Mouse (Mus musculus) kidney, embryonic 14.5 days (tissue): Measurements from ENCODE around the gene Fhad1. TPM values are rescaled to one million over a fixed set of nuclear protein-coding genes. Genes with fewer than 3 reads are reported as not detected.
A peak's percentile ranks its signal among the peaks of the same experiment; 100 is the strongest.

ENCODE experiments used
- ATAC-seq: fragments of 200-750 bp; cut with Nextera tagmentation; 2 replicates; pipeline ENCODE4 v1.8.0; 2017; ENCODE audit warnings: moderate number of reproducible peaks, mild to moderate bottlenecking, moderate TSS enrichment, moderate library complexity; ENCODE audit not compliant: low FRiP score, low TSS enrichment
- H3K27ac ChIP-seq: fragments of 300-500 bp; sonication (generic); 2 replicates; pipeline ENCODE4 v1.5.1; 2014; ENCODE audit warnings: low read depth, mild to moderate bottlenecking, low read length, moderate library complexity, mixed read lengths
- H3K27me3 ChIP-seq: fragments of 300-500 bp; sonication (generic); 2 replicates; pipeline ENCODE4 v1.6.1; 2014; ENCODE audit warnings: mild to moderate bottlenecking, low read length; ENCODE audit not compliant: control insufficient read depth, insufficient read depth
- H3K36me3 ChIP-seq: fragments of 300-500 bp; sonication (generic); 2 replicates; pipeline ENCODE4 v1.6.1; 2014; ENCODE audit warnings: low read length, mixed read lengths; ENCODE audit not compliant: control insufficient read depth, insufficient read depth
- H3K4me1 ChIP-seq: fragments of 300-500 bp; sonication (generic); 2 replicates; pipeline ENCODE4 v1.6.1; 2014; ENCODE audit warnings: low read length, mixed read lengths; ENCODE audit not compliant: control insufficient read depth, insufficient read depth
- H3K4me2 ChIP-seq: fragments of 300-500 bp; sonication (generic); replicated peaks from 2 replicates; pipeline ENCODE4 v1.6.1; 2014; ENCODE audit warnings: low read depth, mild to moderate bottlenecking, low read length
- H3K4me3 ChIP-seq: fragments of 300-500 bp; sonication (generic); 2 replicates; pipeline ENCODE4 v1.5.1; 2014; ENCODE audit warnings: mild to moderate bottlenecking, low read length
- H3K9ac ChIP-seq: fragments of 300-500 bp; sonication (generic); 2 replicates; pipeline ENCODE4 v1.6.1; 2014; ENCODE audit warnings: low read depth, mild to moderate bottlenecking, low read length, moderate library complexity
- H3K9me3 ChIP-seq: fragments of 300-500 bp; sonication (generic); 2 replicates; pipeline ENCODE4 v1.6.1; 2016; ENCODE audit warnings: low read length; ENCODE audit not compliant: control insufficient read depth
- WGBS: fragments of 180-500 bp; shearing (Covaris S2); extraction: QIAGEN DNeasy Blood & Tissue Kit; methylation state at CpG from one replicate; pipeline ENCODE4 v1.1.7; 2014; 5-methylcytosine and 5-hydroxymethylcytosine counted together
- polyA plus RNA-seq: library from polyadenylated mRNA; unstranded; fragments of >200 nt; fragmentation: Nextera tagmentation; extraction: Ambion mirVana; gene quantifications from 2 replicates; pipeline ENCODE4 v1.2.1, GENCODE M21; 2014

Gene Fhad1
- polyA plus RNA-seq, 1 experiment from 2014 or later: 0.15 TPM

DNA sequence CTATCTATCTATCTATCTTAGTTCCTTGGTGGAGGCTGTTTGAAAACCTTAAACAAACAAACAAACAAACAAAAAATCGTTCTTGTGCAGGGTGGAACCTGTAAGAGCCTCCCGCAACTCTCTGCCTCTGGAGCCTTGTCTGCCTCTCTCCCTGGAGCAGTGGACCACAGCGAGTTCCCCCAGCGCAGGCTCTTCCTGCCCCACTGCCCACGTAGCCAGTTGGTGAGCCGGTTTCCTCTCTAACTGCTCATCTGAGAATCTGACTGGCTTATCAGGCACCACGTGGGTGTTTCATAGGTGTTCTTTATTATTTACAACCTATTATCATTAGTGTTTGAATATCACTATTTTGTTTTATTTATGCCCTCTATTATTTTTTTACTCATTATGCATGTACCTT, 31.6 kb upstream of the Fhad1 start:
- 57% methylated on average over 7 of the region's 7 CpGs for WGBS
- no peaks in the 10 kb centered on the region for H3K36me3 ChIP-seq
- no peaks in the 10 kb centered on the region for H3K27me3 ChIP-seq
- H3K27ac ChIP-seq: no peak overlapping the region
- peaks cover 21% of the 10 kb centered on the region for H3K4me1 ChIP-seq
- no peak overlapping the region for H3K9ac ChIP-seq
- no peak overlapping the region for H3K4me3 ChIP-seq
- no peak overlapping the region for H3K4me2 ChIP-seq
- no peak for ATAC-seq
- H3K9me3 ChIP-seq: no peaks in the 10 kb centered on the region

DNA sequence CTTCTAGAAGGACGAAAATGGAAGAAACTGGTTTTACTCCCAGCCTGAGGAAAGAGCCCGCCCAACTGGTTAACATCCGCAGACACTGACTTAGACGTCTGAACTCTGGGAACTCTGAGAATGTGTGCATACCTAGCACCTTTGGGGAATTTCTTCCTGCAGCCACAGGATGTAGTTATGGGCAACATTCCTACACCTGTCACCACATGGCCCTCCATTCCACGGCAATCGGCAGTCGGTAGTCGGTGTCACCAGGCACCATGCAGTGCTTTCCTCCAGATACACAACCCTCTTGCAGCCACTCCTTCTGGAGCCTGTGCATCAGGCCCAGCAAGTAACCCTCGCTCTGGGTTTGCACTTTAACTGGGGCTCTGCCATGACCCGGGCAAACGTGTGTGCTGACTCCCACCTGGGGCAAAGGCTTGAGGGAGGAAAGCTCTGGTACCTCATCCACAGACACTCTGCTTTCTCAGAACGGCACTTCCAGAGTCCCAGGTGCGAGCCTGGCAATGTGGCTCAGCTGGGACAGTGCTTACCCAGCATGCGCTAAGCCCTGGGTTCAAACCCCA, 30.8 kb upstream of the Fhad1 start:
- H3K9ac ChIP-seq: no peak overlapping the region

DNA sequence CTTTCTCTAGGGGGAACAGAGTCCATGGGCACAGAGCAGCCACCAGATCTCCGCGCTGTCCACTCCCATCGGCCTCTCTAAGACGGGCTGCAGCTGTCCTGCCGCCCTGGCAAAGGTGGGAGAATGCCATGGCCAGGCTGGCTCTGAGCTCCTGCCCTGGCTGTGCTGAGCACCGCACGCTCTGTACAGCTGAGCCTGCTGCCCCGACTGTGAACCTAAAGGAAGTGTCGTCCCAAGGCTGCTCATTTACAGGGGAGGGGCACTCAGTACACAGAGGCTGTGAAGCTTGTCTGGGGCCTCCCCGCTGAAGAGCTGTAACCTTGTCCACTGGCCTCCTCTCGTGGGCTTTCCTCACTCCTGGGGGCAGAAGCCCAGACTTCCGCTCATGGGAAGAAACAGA, 29.6 kb upstream of the Fhad1 start:
- ATAC-seq: peak; percentile 47; the same call in 1 of the 2 replicates
- Histone ChIP-seq H3K27me3 (no peaks in the 10 kb centered on the region), H3K4me2 (no peak overlapping the region), H3K9me3 (no peaks in the 10 kb centered on the region), H3K4me3 (no peak overlapping the region), H3K27ac (no peak overlapping the region), H3K9ac (no peak overlapping the region), H3K4me1 (peaks cover 22% of the 10 kb centered on the region), H3K36me3 (no peaks in the 10 kb centered on the region)
- 30% methylated on average over 12 of the region's 12 CpGs for WGBS

More for the DNA sequence above, 30.8 kb upstream of the Fhad1 start:
- no peaks in the 10 kb centered on the region for H3K27me3 ChIP-seq
- ATAC-seq: no peak
- WGBS: 77% methylated on average over 14 of the region's 14 CpGs
- H3K4me1 ChIP-seq: peaks cover 28% of the 10 kb centered on the region
- no peaks in the 10 kb centered on the region for H3K36me3 ChIP-seq
- no peak overlapping the region for H3K4me2 ChIP-seq
- no peaks in the 10 kb centered on the region for H3K9me3 ChIP-seq
- no peak overlapping the region for H3K27ac ChIP-seq
- no peak overlapping the region for H3K4me3 ChIP-seq

DNA sequence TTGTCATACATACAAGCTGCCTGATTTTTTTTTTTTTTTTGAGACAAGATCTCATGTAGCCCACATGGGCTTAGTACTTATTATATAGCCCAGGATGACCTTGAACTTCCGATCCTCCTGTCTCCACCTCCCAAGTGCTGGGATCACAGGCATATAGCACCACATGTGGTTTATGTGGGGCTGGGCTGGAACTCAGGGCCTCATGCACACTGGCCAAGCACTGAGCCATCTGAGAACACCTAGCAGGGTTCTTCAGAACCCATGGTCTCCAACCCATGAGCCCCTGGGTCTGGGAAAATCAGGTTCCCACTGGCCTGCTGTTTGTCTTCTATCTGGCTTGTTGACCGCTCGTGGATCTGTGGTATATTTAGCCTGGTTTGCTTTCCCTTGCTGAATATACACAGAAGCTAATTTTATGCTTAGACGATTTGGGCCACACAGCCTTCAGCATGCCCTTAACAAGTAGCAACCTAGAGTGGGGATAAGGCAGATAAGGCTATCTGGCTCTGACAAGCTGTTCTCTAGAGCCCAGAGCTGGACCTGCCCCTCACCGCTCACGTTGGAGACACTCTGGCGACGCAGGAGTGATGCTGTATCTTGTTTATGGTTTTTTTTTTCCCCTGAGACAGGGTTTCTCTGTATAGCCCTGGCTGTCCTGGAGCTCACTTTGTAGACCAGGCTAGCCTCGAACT, 24.9 kb upstream of the Fhad1 start:
- Histone ChIP-seq H3K27ac (no peak overlapping the region), H3K4me2 (no peak overlapping the region), H3K9me3 (no peaks in the 10 kb centered on the region), H3K36me3 (no peaks in the 10 kb centered on the region), H3K4me1 (peaks cover 18% of the 10 kb centered on the region), H3K9ac (no peak overlapping the region), H3K4me3 (no peak overlapping the region), H3K27me3 (no peaks in the 10 kb centered on the region)
- 86% methylated on average over 9 of the region's 9 CpGs for WGBS
- ATAC-seq: no peak

DNA sequence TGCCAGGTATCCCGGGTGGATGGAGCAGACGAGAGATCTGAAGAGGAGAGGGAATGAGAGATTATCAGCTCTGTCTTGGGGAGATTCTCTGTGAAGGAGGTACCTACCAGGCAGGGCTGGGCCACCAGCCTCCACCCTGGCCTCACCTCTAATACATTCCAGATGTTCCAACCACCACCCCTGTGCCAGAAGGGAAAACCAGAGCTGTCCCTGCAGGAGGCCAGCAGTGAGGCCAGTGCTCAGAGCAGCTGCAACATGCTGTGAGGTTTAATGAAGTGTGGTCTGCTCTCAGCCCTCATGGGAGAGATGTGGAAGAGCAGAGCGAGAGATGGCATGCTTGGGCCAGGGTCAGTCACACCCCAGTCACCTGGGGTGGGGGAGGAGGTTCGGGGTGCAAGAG, 23.0 kb upstream of the Fhad1 start:
- no peak overlapping the region for H3K9ac ChIP-seq
- no peak overlapping the region for H3K4me2 ChIP-seq
- H3K4me1 ChIP-seq: peaks cover 10% of the 10 kb centered on the region
- peak; percentile 30; the same call in 1 of the 2 replicates for ATAC-seq
- H3K27me3 ChIP-seq: no peaks in the 10 kb centered on the region
- no peak overlapping the region for H3K27ac ChIP-seq
- 55% methylated on average over 4 of the region's 4 CpGs for WGBS
- no peaks in the 10 kb centered on the region for H3K9me3 ChIP-seq
- H3K36me3 ChIP-seq: no peaks in the 10 kb centered on the region
- no peak overlapping the region for H3K4me3 ChIP-seq

DNA sequence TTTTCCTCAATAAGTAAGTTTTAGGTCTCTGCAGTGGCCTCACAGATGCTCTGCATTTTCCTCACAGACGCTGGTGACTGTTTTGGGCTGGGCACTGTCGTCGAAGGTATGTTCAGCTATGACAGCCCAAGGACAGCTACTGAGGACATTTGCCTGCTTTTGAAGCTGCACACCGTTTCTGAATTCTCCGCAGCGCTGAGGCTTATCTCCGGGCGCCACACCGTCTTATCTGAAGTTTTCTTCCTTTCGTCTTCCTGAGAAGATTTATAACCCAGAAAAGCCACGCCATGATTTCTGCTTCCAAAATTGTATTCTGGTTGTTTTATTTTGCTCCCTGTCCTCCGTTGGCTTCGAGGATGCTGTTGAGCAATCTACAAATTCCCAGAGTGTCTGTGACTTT, 13.7 kb upstream of the Fhad1 start:
- ATAC-seq: no peak
- 69% methylated on average over 13 of the region's 13 CpGs for WGBS
- no peaks in the 10 kb centered on the region for H3K9me3 ChIP-seq

DNA sequence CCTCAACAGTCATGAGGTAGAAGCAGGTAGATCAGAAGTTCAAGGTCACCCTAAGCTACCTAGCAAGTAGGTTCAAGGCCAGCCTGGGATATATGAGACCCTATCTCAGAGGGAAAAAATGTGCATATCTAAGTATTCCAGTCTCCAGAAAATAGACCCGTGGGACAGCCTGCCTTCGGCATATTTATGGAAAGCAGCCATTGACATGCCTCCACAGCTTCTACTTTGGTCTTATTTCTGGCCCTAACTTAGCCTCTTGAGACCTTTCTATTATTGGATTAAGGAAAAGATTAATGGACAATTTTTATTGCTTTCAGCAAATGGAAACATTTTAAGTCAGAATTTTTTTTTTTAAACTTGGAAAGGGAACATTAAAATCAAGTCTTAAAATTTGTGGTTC, 12.1 kb upstream of the Fhad1 start:
- Histone ChIP-seq H3K27ac (no peak overlapping the region), H3K36me3 (peaks cover 3% of the 10 kb centered on the region; the same call in 1 of the 2 replicates), H3K4me1 (no peaks in the 10 kb centered on the region), H3K4me2 (no peak overlapping the region), H3K4me3 (no peak overlapping the region), H3K9me3 (no peaks in the 10 kb centered on the region), H3K9ac (no peak overlapping the region), H3K27me3 (no peaks in the 10 kb centered on the region)
- 57% methylated on average over 2 of the region's 2 CpGs for WGBS
- ATAC-seq: peak; percentile 55; the same call in 1 of the 2 replicates

More for the DNA sequence above, 13.7 kb upstream of the Fhad1 start:
- Histone ChIP-seq H3K4me1 (no peaks in the 10 kb centered on the region), H3K4me2 (no peak overlapping the region), H3K36me3 (peaks cover 3% of the 10 kb centered on the region; the same call in 1 of the 2 replicates), H3K4me3 (no peak overlapping the region), H3K27me3 (no peaks in the 10 kb centered on the region), H3K9ac (no peak overlapping the region), H3K27ac (no peak overlapping the region)

DNA sequence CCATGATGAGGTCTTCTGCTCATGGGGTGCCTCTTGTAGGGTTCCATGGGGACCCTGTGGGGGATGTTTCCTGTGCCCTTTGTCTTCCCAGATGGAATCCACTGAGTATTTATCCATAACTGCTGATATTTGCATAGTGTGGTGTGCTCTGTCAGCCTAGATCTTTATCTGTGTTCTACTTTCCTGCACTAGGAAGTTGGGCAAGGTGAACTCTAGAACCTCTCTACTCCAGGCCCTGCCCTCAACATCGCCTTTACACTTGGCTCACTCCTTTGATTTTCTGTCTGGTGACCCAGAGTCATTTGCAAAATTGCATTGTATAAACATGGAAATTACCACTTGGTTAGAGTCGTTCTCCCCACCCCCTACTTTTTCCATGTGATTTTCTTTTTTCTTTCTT, 9.7 kb upstream of the Fhad1 start:
- no peaks in the 10 kb centered on the region for H3K4me1 ChIP-seq
- ATAC-seq: no peak
- no peak overlapping the region for H3K4me2 ChIP-seq
- H3K36me3 ChIP-seq: no peaks in the 10 kb centered on the region
- no peak overlapping the region for H3K9ac ChIP-seq
- H3K9me3 ChIP-seq: no peaks in the 10 kb centered on the region
- no peak overlapping the region for H3K4me3 ChIP-seq
- H3K27ac ChIP-seq: no peak overlapping the region
- 89% methylated on average over 2 of the region's 2 CpGs for WGBS
- H3K27me3 ChIP-seq: no peaks in the 10 kb centered on the region

DNA sequence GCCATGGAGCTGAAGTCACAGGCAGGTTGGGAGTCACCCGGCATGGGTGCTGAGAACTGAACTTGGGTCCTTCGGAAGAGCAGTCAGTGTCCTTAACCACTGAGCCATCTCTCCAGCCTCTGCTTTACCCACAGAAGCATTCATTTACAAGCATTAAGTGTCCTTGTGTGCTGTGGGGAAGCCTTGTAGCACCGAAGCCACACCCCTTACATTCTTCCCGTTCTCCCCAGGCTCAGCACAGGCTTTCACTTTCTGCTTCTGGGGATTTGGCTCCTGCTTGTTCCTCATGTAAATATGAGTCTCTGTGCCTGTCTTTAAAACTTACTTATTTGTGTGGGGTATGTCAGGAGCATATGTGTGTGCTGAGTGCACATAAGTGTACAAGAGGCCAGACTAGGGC, 8.3 kb upstream of the Fhad1 start:
- no peaks in the 10 kb centered on the region for H3K36me3 ChIP-seq
- WGBS: 82% methylated on average over 4 of the region's 4 CpGs
- H3K9me3 ChIP-seq: no peaks in the 10 kb centered on the region
- no peak overlapping the region for H3K4me3 ChIP-seq
- ATAC-seq: no peak
- no peak overlapping the region for H3K27ac ChIP-seq
- no peaks in the 10 kb centered on the region for H3K27me3 ChIP-seq
- no peak overlapping the region for H3K9ac ChIP-seq
- H3K4me2 ChIP-seq: no peak overlapping the region
- H3K4me1 ChIP-seq: no peaks in the 10 kb centered on the region
